Mouse (Mus musculus) liver, embryonic 14.5 days (tissue): Measurements from ENCODE around the gene Mt3. TPM values are rescaled to one million over a fixed set of nuclear protein-coding genes. Genes with fewer than 3 reads are reported as not detected.

ENCODE experiments used
- ATAC-seq: fragments of 200-750 bp; cut with Nextera tagmentation; 2 replicates; pipeline ENCODE4 v1.8.0; 2017; ENCODE audit warnings: moderate number of reproducible peaks, mild to moderate bottlenecking, moderate library complexity; ENCODE audit not compliant: insufficient read depth
- DNase-seq, 3 experiments: peaks; one replicate each; pipeline ENCODE4 v3.0.0-alpha.2; 2012 to 2013; ENCODE audit warnings: low read depth in 3 of 3, low spot score in 3 of 3
- H3K27ac ChIP-seq: fragments of 300-500 bp; sonication (generic); 2 replicates; pipeline ENCODE4 v1.5.1; 2014; ENCODE audit warnings: moderate library complexity, mild to moderate bottlenecking, control low read depth, inconsistent platforms
- H3K27me3 ChIP-seq: fragments of 300-500 bp; sonication (generic); 2 replicates; pipeline ENCODE4 v1.6.1; 2014; ENCODE audit warnings: mild to moderate bottlenecking, low read length, moderate library complexity; ENCODE audit not compliant: control insufficient read depth, insufficient read depth
- H3K36me3 ChIP-seq: fragments of 300-500 bp; sonication (generic); replicated peaks from 2 replicates; pipeline ENCODE4 v1.6.1; 2014; ENCODE audit warnings: low read depth; ENCODE audit not compliant: control insufficient read depth, insufficient read depth
- H3K4me1 ChIP-seq, 2 experiments: fragments of 200-500 bp in 1 of 2; fragments of 300-500 bp in 1 of 2; sonication (generic) in 1 of 2; replicated peaks; 2 replicates each; pipeline ENCODE4 v1.6.1; 2012 to 2014; ENCODE audit warnings: antibody characterized with exemption in 1 of 2, inconsistent platforms in 1 of 2, low read length in 1 of 2; ENCODE audit not compliant: control insufficient read depth in 2 of 2, insufficient read depth in 2 of 2
- H3K4me2 ChIP-seq: fragments of 300-500 bp; sonication (generic); 2 replicates; pipeline ENCODE4 v1.6.1; 2014; ENCODE audit warnings: low read depth, mild to moderate bottlenecking, control low read depth, moderate library complexity
- H3K4me3 ChIP-seq, 2 experiments: fragments of 200-500 bp in 1 of 2; fragments of 300-500 bp in 1 of 2; sonication (generic) in 1 of 2; 2 replicates each; pipeline ENCODE4 v1.5.1; 2012 to 2014; ENCODE audit warnings: low read depth in 2 of 2, low read length in 2 of 2, mild to moderate bottlenecking in 2 of 2, control low read depth in 1 of 2, inconsistent platforms in 1 of 2, moderate library complexity in 1 of 2; ENCODE audit not compliant: insufficient read depth in 1 of 2
- H3K9ac ChIP-seq: fragments of 300-500 bp; sonication (generic); replicated peaks from 2 replicates; pipeline ENCODE4 v1.6.1; 2014; ENCODE audit warnings: mild to moderate bottlenecking, control low read depth, moderate library complexity
- H3K9me3 ChIP-seq: fragments of 300-500 bp; sonication (generic); 2 replicates; pipeline ENCODE4 v1.6.1; 2016; ENCODE audit warnings: low read length, mixed read lengths; ENCODE audit not compliant: control insufficient read depth
- CTCF ChIP-seq: IDR thresholded peaks from 2 replicates; pipeline ENCODE4 v1.5.1; 2016; ENCODE audit warnings: antibody characterized with exemption, low read depth, control low read depth
- EP300 ChIP-seq: IDR thresholded peaks from 2 replicates; pipeline ENCODE4 v1.6.1; 2016; ENCODE audit warnings: antibody characterized with exemption, low read depth
- WGBS: fragments of 180-500 bp; shearing (Covaris S2); extraction: QIAGEN DNeasy Blood & Tissue Kit; methylation state at CpG from one replicate; pipeline ENCODE4 v1.1.7; 2014; ENCODE audit not compliant: insufficient replicate concordance; 5-methylcytosine and 5-hydroxymethylcytosine counted together
- polyA plus RNA-seq, 2 experiments: library from polyadenylated mRNA; depleted of rRNA in 1 of 2; stranded (reverse) in 1 of 2; unstranded in 1 of 2; fragments of >200 nt; fragmentation: Nextera tagmentation in 1 of 2; extraction: Ambion mirVana in 1 of 2; gene quantifications; 2 replicates each; pipeline versions ENCODE4 v1.2.1 to v1.2.3; 2012 to 2014

Mt3 gene
- polyA plus RNA-seq, 2 experiments, result 0.10 TPM; not detected in 1

DNA sequence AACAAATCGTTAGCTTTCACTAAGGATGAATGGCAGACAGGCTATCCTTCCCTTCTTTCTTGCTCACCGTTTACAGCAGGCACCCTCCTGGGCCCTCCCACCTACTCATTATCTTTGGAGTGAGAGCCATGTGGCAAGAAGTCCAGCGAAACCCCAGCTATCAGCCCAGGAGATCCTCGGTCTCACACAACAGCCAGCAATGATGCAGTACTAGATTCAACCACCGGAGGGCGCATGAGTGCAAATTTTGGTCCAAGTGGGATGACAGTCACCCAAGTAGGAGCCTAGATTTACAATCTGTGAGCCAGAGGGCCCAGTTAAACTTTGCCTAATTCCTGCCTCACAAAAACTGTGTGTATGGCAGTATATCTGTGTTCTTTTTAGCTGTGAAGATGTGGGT, 14.8 kb downstream of the Mt3 start:
- Histone ChIP-seq H3K4me3 (no peak overlapping the region), H3K27ac (no peak overlapping the region), H3K4me2 (peak overlapping the region; percentile 23; the same call in 1 of the 2 replicates), H3K9ac (no peak overlapping the region), H3K4me1 (peaks cover 25 to 37% of the 10 kb centered on the region in 2 experiments), H3K9me3 (no peaks in the 10 kb centered on the region), H3K36me3 (no peaks in the 10 kb centered on the region), H3K27me3 (0 out of 2 replicates have a peak, but pooled peaks cover 3% of the 10 kb centered on the region)
- peak in 2 of 3 experiments; percentile 70 to 74 for DNase-seq
- WGBS, result 4% methylated on average over 6 of the region's 6 CpGs
- TF ChIP-seq CTCF, result peak; percentile 99
- no peak for TF ChIP-seq EP300
- no peak for ATAC-seq

DNA sequence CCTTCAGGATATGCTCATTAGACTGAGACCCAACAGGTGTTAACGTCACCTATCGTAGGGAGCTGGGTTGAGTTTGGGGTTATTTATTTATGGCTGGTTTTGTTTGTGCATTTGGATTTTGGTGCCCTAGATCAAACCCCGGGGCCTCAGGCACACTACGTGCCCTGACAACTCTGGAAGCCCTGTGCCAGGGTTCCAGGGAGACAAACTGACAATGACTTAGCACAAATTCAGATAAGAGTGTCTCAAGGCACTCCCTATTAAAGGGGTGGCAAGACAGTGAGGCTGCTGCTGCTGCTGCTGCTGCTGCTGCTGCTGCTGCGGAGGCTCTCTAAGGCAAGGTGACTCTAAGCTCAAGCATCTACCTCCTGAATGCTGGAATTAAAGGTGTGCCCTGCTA, 17.1 kb downstream of the Mt3 start:
- peak overlapping the region; percentile 95 for H3K27ac ChIP-seq
- ATAC-seq, result peak; percentile 45
- peak overlapping the region; percentile 23 to 34 for H3K4me3 ChIP-seq
- peak in 1 of 3 experiments; percentile 78 for DNase-seq
- no peaks in the 10 kb centered on the region for H3K9me3 ChIP-seq
- WGBS, result 29% methylated on average over 5 of the region's 5 CpGs
- peaks cover 25 to 40% of the 10 kb centered on the region in 2 experiments for H3K4me1 ChIP-seq
- H3K36me3 ChIP-seq, result peaks cover 3% of the 10 kb centered on the region; the same call in 1 of the 2 replicates
- H3K27me3 ChIP-seq, result peaks cover 3% of the 10 kb centered on the region
- no peak for TF ChIP-seq CTCF
- TF ChIP-seq EP300, result peak; percentile 76
- H3K9ac ChIP-seq, result peak overlapping the region; percentile 62
- H3K4me2 ChIP-seq, result peak overlapping the region; percentile 95

DNA sequence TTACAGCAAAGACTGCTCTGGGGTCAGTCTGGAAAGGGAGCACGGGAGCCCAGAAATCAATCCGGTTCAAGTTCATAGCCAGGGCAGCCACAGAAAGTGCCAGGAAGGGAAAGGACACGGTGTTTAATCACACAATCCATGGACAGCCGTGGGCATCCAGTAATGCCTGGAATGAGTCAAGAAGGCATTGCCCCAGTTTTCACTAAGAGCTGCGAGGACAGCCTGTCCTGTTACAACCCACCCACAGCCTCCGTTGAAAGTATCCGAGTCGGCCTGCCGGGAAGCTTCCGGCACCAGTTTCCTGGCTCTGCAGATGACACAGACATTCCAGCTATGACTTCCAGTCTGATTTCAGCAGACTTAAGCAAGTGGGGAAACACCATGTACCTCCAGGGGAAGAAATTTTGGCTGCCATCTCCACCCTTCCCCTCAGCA, 18.9 kb downstream of the Mt3 start:
- TF ChIP-seq CTCF (no peak), EP300 (no peak)
- peak overlapping the region; percentile 95 for H3K27ac ChIP-seq
- DNase-seq (no peak), ATAC-seq (no peak)
- H3K36me3 ChIP-seq, result peaks cover 3% of the 10 kb centered on the region; the same call in 1 of the 2 replicates
- H3K27me3 ChIP-seq, result peaks cover 3% of the 10 kb centered on the region
- H3K9me3 ChIP-seq, result no peaks in the 10 kb centered on the region
- peaks cover 25 to 42% of the 10 kb centered on the region in 2 experiments for H3K4me1 ChIP-seq
- peak overlapping the region; percentile 98 for H3K9ac ChIP-seq
- 40% methylated on average over 10 of the region's 10 CpGs for WGBS
- H3K4me2 ChIP-seq, result peak overlapping the region; percentile 95
- H3K4me3 ChIP-seq, result peak overlapping the region; percentile 62 to 97

DNA sequence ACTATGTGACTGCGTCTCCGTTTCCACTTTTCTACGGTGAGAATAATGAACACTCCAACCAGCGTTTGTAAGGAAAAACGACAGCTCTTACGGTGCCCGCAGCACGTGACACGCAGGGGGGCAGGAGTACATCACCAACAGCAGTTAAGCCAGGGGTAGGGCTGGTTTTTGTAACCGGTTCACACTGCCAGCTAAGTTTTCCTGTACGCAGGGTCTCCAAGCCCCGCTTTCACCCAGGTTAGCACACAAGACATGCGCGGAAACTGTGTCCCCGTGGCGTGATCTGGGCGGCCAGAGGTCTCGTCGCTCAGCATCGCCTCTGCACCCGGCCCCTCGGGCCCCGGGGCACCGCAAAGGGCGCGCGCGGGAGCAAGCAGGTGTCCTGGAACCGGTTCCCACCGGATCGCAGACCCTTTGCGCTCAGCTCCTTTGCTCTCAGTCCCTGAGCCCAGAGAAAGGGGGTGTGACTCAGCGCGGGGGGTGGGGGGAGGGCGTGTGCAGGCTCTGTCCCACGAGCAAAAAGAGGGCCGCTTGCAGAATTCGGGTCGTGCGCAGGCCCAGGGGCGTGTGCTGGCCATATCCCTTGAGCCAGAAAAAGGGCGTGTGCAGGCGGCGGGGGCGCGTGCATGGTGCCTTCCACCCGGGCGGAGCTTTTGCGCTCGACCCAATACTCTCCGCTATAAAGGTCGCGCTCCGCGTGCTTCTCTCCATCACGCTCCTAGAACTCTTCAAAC, 19.8 kb downstream of the Mt3 start, which contains the start of gene Mt2:
Gene Mt2, plus strand, starts transcription at position 590 of the 734 bp plus-strand sequence.
- peak within 1 kb of the TSS; percentile 98 for H3K9ac ChIP-seq
- H3K4me3 ChIP-seq, result peak within 1 kb of the TSS; percentile 83 to 97
- H3K36me3 ChIP-seq, result peaks cover 3% of the 10 kb centered on the region; the same call in 1 of the 2 replicates
- peak; percentile 87 for ATAC-seq
- H3K27me3 ChIP-seq, result no peaks in the 10 kb centered on the region; the same call in none of the 2 replicates
- peaks cover 25 to 40% of the 10 kb centered on the region in 2 experiments for H3K4me1 ChIP-seq
- TF ChIP-seq EP300 (peak; percentile 79), CTCF (no peak)
- WGBS, result under 1% methylated on average over 55 of the region's 56 CpGs
- no peaks in the 10 kb centered on the region for H3K9me3 ChIP-seq
- DNase-seq, result peak; percentile 95 to 98 (median 96)
- H3K4me2 ChIP-seq, result peak within 1 kb of the TSS; percentile 95
- H3K27ac ChIP-seq, result peak within 1 kb of the TSS; percentile 95
